13 mouse cellular contexts compared by ENCODE assay signal in the genomic region with DNA sequence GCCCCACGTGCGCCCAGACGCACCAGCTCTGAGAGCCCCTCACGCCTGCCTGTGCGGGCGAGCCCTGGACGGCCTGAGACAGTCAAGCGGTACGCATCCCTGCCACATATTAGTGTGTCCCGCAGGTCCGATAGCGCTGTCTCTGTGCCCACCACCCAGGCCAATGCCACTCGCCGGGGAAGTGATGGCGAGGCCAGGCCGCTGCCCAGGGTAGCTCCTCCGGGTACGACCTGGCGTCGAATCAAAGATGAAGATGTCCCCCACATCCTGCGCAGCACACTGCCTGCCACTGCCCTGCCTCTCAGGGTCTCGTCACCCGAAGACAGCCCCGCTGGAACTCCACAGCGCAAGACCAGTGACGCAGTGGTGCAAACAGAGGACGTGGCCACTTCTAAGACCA. TPM values are rescaled to one million over a fixed set of nuclear protein-coding genes. Genes with fewer than 3 reads are reported as not detected.
A peak's percentile ranks its signal among the peaks of the same experiment; 100 is the strongest.
DNase-seq lines count a peak whose midpoint lies in the region; ATAC-seq and TF ChIP-seq lines count a peak whose summit lies in the region.
"Had no signal": no experiment of that assay in that cellular context is flagged by ENCODE, and none has a peak within 500 bp of the region (broad histone marks: within the 10 kb centered on the region; RNA-seq: fewer than 3 reads in every experiment).

No protein-coding gene starts in this region.

- peaks cover 3% of the 10 kb centered on the region; the same call in 1 of the 2 replicates for H3K27me3 ChIP-seq in hindbrain, embryonic 13.5 days
- peaks cover 27% of the 10 kb centered on the region for H3K27me3 ChIP-seq in hindbrain, embryonic 11.5 days (ENCODE audit: control insufficient read depth, insufficient read depth, low read length)
- H3K27me3 ChIP-seq in midbrain, embryonic 13.5 days: no peaks in the 10 kb centered on the region
- H3K27me3 ChIP-seq in midbrain, embryonic 16.5 days (ENCODE audit: control insufficient read depth, insufficient read depth, low read depth, low read length): no peaks in the 10 kb centered on the region
- no peaks in the 10 kb centered on the region for H3K27me3 ChIP-seq in forebrain, postnatal 0 days (ENCODE audit: insufficient read depth, low read length)

- H3K4me1 ChIP-seq in hindbrain, embryonic 13.5 days (replicated peaks): peaks cover 78% of the 10 kb centered on the region
- peaks cover 6% of the 10 kb centered on the region; the same call in 1 of the 2 replicates for H3K4me1 ChIP-seq in hindbrain, embryonic 11.5 days (replicated peaks; ENCODE audit: control insufficient read depth, insufficient read depth, low read length)
- peaks cover 71% of the 10 kb centered on the region for H3K4me1 ChIP-seq in midbrain, embryonic 13.5 days (replicated peaks)
- H3K4me1 ChIP-seq in midbrain, embryonic 16.5 days (ENCODE audit: control insufficient read depth, insufficient read depth, low read length): peaks cover 6% of the 10 kb centered on the region
- peaks cover 3% of the 10 kb centered on the region; the same call in 1 of the 2 replicates for H3K4me1 ChIP-seq in forebrain, postnatal 0 days (ENCODE audit: insufficient read depth)

- H3K36me3 ChIP-seq in hindbrain, embryonic 13.5 days: peaks cover 89% of the 10 kb centered on the region
- peaks cover 18% of the 10 kb centered on the region for H3K36me3 ChIP-seq in hindbrain, embryonic 11.5 days (ENCODE audit: control insufficient read depth, insufficient read depth, low read length)
- peaks cover 90% of the 10 kb centered on the region for H3K36me3 ChIP-seq in midbrain, embryonic 13.5 days
- H3K36me3 ChIP-seq in midbrain, embryonic 16.5 days (ENCODE audit: control insufficient read depth, insufficient read depth, low read length): peaks cover 65% of the 10 kb centered on the region
- H3K36me3 ChIP-seq in forebrain, postnatal 0 days (ENCODE audit: insufficient read depth): peaks cover 82% of the 10 kb centered on the region

- peak; percentile 45 for DNase-seq in cerebellum, adult 9-11 months
- no peak for DNase-seq in cerebellum, adult 11 months
- DNase-seq in hindbrain, embryonic 11.5 days (ENCODE audit: low spot score): no peak
- DNase-seq in forebrain, postnatal 0 days: no peak
- DNase-seq in retina, embryonic 14.5 days (ENCODE audit: low spot score): no peak
- DNase-seq: gastrocnemius, postnatal 10 days; kidney, adult 2 months; lung, postnatal 14 days had no signal

- H3K9ac ChIP-seq in hindbrain, embryonic 13.5 days: peak overlapping the region; percentile 24; the same call in 1 of the 2 replicates
- no peak overlapping the region for H3K9ac ChIP-seq in hindbrain, embryonic 11.5 days (ENCODE audit: low read depth, low read length)
- peak overlapping the region; percentile 19; the same call in 1 of the 2 replicates for H3K9ac ChIP-seq in midbrain, embryonic 13.5 days (replicated peaks)
- no peak overlapping the region for H3K9ac ChIP-seq in midbrain, embryonic 16.5 days (ENCODE audit: low read depth, low read length)
- H3K9ac ChIP-seq in forebrain, postnatal 0 days: no peak overlapping the region

- no peaks in the 10 kb centered on the region for H3K9me3 ChIP-seq in hindbrain, embryonic 13.5 days
- H3K9me3 ChIP-seq in hindbrain, embryonic 11.5 days (ENCODE audit: control insufficient read depth, low read length): no peaks in the 10 kb centered on the region
- H3K9me3 ChIP-seq in midbrain, embryonic 13.5 days: no peaks in the 10 kb centered on the region
- no peaks in the 10 kb centered on the region for H3K9me3 ChIP-seq in midbrain, embryonic 16.5 days (replicated peaks; ENCODE audit: control insufficient read depth, low read length, poor library complexity, severe bottlenecking)
- no peaks in the 10 kb centered on the region for H3K9me3 ChIP-seq in forebrain, postnatal 0 days (ENCODE audit: low read length)

- no peak overlapping the region for H3K4me3 ChIP-seq in hindbrain, embryonic 13.5 days
- no peak overlapping the region for H3K4me3 ChIP-seq in hindbrain, embryonic 11.5 days (ENCODE audit: low read depth, low read length)
- no peak overlapping the region for H3K4me3 ChIP-seq in midbrain, embryonic 13.5 days (replicated peaks)
- no peak overlapping the region for H3K4me3 ChIP-seq in midbrain, embryonic 16.5 days (ENCODE audit: low read depth, low read length)
- H3K4me3 ChIP-seq in forebrain, postnatal 0 days (ENCODE audit: low read depth, low read length): no peak overlapping the region
- H3K4me3 ChIP-seq: erythroblast, embryonic 14.5 days had no signal

- no peak overlapping the region for H3K4me2 ChIP-seq in hindbrain, embryonic 13.5 days
- no peak overlapping the region for H3K4me2 ChIP-seq in hindbrain, embryonic 11.5 days (replicated peaks; ENCODE audit: low read depth, low read length)
- H3K4me2 ChIP-seq in midbrain, embryonic 13.5 days (replicated peaks): no peak overlapping the region; the same call in 1 of the 2 replicates
- no peak overlapping the region for H3K4me2 ChIP-seq in midbrain, embryonic 16.5 days (ENCODE audit: low read length)
- no peak overlapping the region for H3K4me2 ChIP-seq in forebrain, postnatal 0 days (ENCODE audit: low read depth)

- 52% methylated on average over 27 of the region's 27 CpGs for WGBS in hindbrain, embryonic 13.5 days
- WGBS in hindbrain, embryonic 11.5 days: 52% methylated on average over 27 of the region's 27 CpGs
- WGBS in midbrain, embryonic 13.5 days: 53% methylated on average over 27 of the region's 27 CpGs
- WGBS in midbrain, embryonic 16.5 days: 53% methylated on average over 27 of the region's 27 CpGs
- 60% methylated on average over 27 of the region's 27 CpGs for WGBS in forebrain, postnatal 0 days

- no peak for ATAC-seq in hindbrain, embryonic 13.5 days (ENCODE audit: low FRiP score)
- no peak for ATAC-seq in hindbrain, embryonic 11.5 days (ENCODE audit: low FRiP score)
- ATAC-seq in midbrain, embryonic 13.5 days: no peak
- no peak for ATAC-seq in midbrain, embryonic 16.5 days
- ATAC-seq in forebrain, postnatal 0 days: no peak

- peak overlapping the region; percentile 45; the same call in 1 of the 2 replicates for H3K27ac ChIP-seq in hindbrain, embryonic 13.5 days
- no peak overlapping the region for H3K27ac ChIP-seq in hindbrain, embryonic 11.5 days (ENCODE audit: low read depth, low read length)
- H3K27ac ChIP-seq in midbrain, embryonic 13.5 days: 0 out of 2 replicates have a peak overlapping the region, but pooled peaks have one; percentile 5
- H3K27ac ChIP-seq in midbrain, embryonic 16.5 days (ENCODE audit: low read length): no peak overlapping the region
- H3K27ac ChIP-seq in forebrain, postnatal 0 days (ENCODE audit: low read depth, low read length): 0 out of 2 replicates have a peak overlapping the region, but pooled peaks have one; percentile 9

- no peak for TF ChIP-seq CTCF in forebrain, postnatal 0 days (IDR thresholded peaks at IDR 0.05; ENCODE audit: low read depth)

RNA-seq across cellular contexts. Expression of a gene that starts 5.0 kb away (rescaled TPM):
- polyA plus RNA-seq in hindbrain, embryonic 13.5 days (2015; fragmentation: Nextera tagmentation; extraction: Ambion mirVana): 28.5 and 29.1 TPM in 2 replicates
- 32.9 and 34.9 TPM in 2 replicates for polyA plus RNA-seq in hindbrain, embryonic 11.5 days (2014; fragmentation: Nextera tagmentation; extraction: Ambion mirVana)
- 27.8 and 33.4 TPM in 2 replicates for polyA plus RNA-seq in midbrain, embryonic 13.5 days (2015; fragmentation: Nextera tagmentation; extraction: Ambion mirVana)
- polyA plus RNA-seq in midbrain, embryonic 16.5 days (2015; fragmentation: Nextera tagmentation; extraction: Ambion mirVana): 21.9 and 26.7 TPM in 2 replicates
- 19.2 and 22.8 TPM in 2 replicates for total RNA-seq in forebrain, postnatal 0 days (2014; rRNA removed)
- polyA plus RNA-seq in forebrain, postnatal 0 days (2015; fragmentation: Nextera tagmentation; extraction: Ambion mirVana): 32.4 and 35.6 TPM in 2 replicates

RNA-seq across cellular contexts. Expression of a gene that starts 14.0 kb away (rescaled TPM):
- 1.9 and 2.5 TPM in 2 replicates for polyA plus RNA-seq in hindbrain, embryonic 13.5 days (2015; fragmentation: Nextera tagmentation; extraction: Ambion mirVana)
- 1.1 and 1.8 TPM in 2 replicates for polyA plus RNA-seq in hindbrain, embryonic 11.5 days (2014; fragmentation: Nextera tagmentation; extraction: Ambion mirVana)
- 1.9 and 2.1 TPM in 2 replicates for polyA plus RNA-seq in midbrain, embryonic 13.5 days (2015; fragmentation: Nextera tagmentation; extraction: Ambion mirVana)
- 5.6 and 6.5 TPM in 2 replicates for polyA plus RNA-seq in midbrain, embryonic 16.5 days (2015; fragmentation: Nextera tagmentation; extraction: Ambion mirVana)
- total RNA-seq in forebrain, postnatal 0 days (2014; rRNA removed): 3.4 and 3.8 TPM in 2 replicates
- polyA plus RNA-seq in forebrain, postnatal 0 days (2015; fragmentation: Nextera tagmentation; extraction: Ambion mirVana): 7.4 TPM in 2 replicates

RNA-seq across cellular contexts. Expression of a gene that starts 14.4 kb away (rescaled TPM):
- polyA plus RNA-seq in hindbrain, embryonic 13.5 days (2015; fragmentation: Nextera tagmentation; extraction: Ambion mirVana): 3.1 and 3.5 TPM in 2 replicates
- polyA plus RNA-seq in hindbrain, embryonic 11.5 days (2014; fragmentation: Nextera tagmentation; extraction: Ambion mirVana): 3.7 and 3.8 TPM in 2 replicates
- 3.0 and 3.1 TPM in 2 replicates for polyA plus RNA-seq in midbrain, embryonic 13.5 days (2015; fragmentation: Nextera tagmentation; extraction: Ambion mirVana)
- polyA plus RNA-seq in midbrain, embryonic 16.5 days (2015; fragmentation: Nextera tagmentation; extraction: Ambion mirVana): 6.0 and 8.6 TPM in 2 replicates
- 1.8 and 2.7 TPM in 2 replicates for total RNA-seq in forebrain, postnatal 0 days (2014; rRNA removed)
- 5.1 and 6.4 TPM in 2 replicates for polyA plus RNA-seq in forebrain, postnatal 0 days (2015; fragmentation: Nextera tagmentation; extraction: Ambion mirVana)
- total RNA-seq: monocyte, adult 5-6 weeks had no signal

RNA-seq across cellular contexts. Expression of a gene that starts 19.5 kb away (rescaled TPM):
- 182 and 183 TPM in 2 replicates for polyA plus RNA-seq in hindbrain, embryonic 13.5 days (2015; fragmentation: Nextera tagmentation; extraction: Ambion mirVana)
- polyA plus RNA-seq in hindbrain, embryonic 11.5 days (2014; fragmentation: Nextera tagmentation; extraction: Ambion mirVana): 74.4 and 101 TPM in 2 replicates
- polyA plus RNA-seq in midbrain, embryonic 13.5 days (2015; fragmentation: Nextera tagmentation; extraction: Ambion mirVana): 182 and 209 TPM in 2 replicates
- 172 and 205 TPM in 2 replicates for polyA plus RNA-seq in midbrain, embryonic 16.5 days (2015; fragmentation: Nextera tagmentation; extraction: Ambion mirVana)
- 309 and 328 TPM in 2 replicates for total RNA-seq in forebrain, postnatal 0 days (2014; rRNA removed)
- 85.3 and 112 TPM in 2 replicates for polyA plus RNA-seq in forebrain, postnatal 0 days (2015; fragmentation: Nextera tagmentation; extraction: Ambion mirVana)
- total RNA-seq: monocyte, adult 5-6 weeks had no signal
- polyA plus RNA-seq: erythroblast, embryonic 14.5 days had no signal

RNA-seq across cellular contexts. Expression of a gene that starts 23.1 kb away (rescaled TPM):
- polyA plus RNA-seq in hindbrain, embryonic 13.5 days (2015; fragmentation: Nextera tagmentation; extraction: Ambion mirVana): 583 and 598 TPM in 2 replicates
- 798 TPM in 2 replicates for polyA plus RNA-seq in hindbrain, embryonic 11.5 days (2014; fragmentation: Nextera tagmentation; extraction: Ambion mirVana)
- polyA plus RNA-seq in midbrain, embryonic 13.5 days (2015; fragmentation: Nextera tagmentation; extraction: Ambion mirVana): 631 and 653 TPM in 2 replicates
- 465 and 476 TPM in 2 replicates for polyA plus RNA-seq in midbrain, embryonic 16.5 days (2015; fragmentation: Nextera tagmentation; extraction: Ambion mirVana)
- 1,181 and 1,718 TPM in 2 replicates for total RNA-seq in forebrain, postnatal 0 days (2014; rRNA removed)
- polyA plus RNA-seq in forebrain, postnatal 0 days (2015; fragmentation: Nextera tagmentation; extraction: Ambion mirVana): 681 and 897 TPM in 2 replicates

Comparison
In these comparisons a context has a peak if more than half of its experiments do, and no peak if none do; other contexts are left out.
1. H3K27ac ChIP-seq: peak in hindbrain, embryonic 13.5 days (single experiment), midbrain, embryonic 13.5 days (single experiment) and forebrain, postnatal 0 days (single experiment); none in hindbrain, embryonic 11.5 days (single experiment) and midbrain, embryonic 16.5 days (single experiment).
2. H3K9ac ChIP-seq: peak in hindbrain, embryonic 13.5 days (single experiment) and midbrain, embryonic 13.5 days (single experiment); none in hindbrain, embryonic 11.5 days (single experiment), midbrain, embryonic 16.5 days (single experiment) and forebrain, postnatal 0 days (single experiment).